Mouse (Mus musculus) heart, adult 2 months (tissue): ENCODE measurements around the gene Retsat. TPM values are rescaled to one million over a fixed set of nuclear protein-coding genes. Genes with fewer than 3 reads are reported as not detected.

Experiments used
- DNase-seq, 2 experiments: peaks; one replicate each; pipeline ENCODE4 v3.0.0; 2021
- H3K27ac ChIP-seq: fragments of 200-600 bp; 2 replicates; pipeline ENCODE4 v1.8.1; 2022
- H3K27me3 ChIP-seq: fragments of 200-500 bp; 2 replicates; pipeline ENCODE4 v1.6.1; 2012; ENCODE audit warnings: mild to moderate bottlenecking, low read length, inconsistent platforms, mixed read lengths; ENCODE audit not compliant: control insufficient read depth, insufficient read depth
- H3K36me3 ChIP-seq: fragments of 200-500 bp; 2 replicates; pipeline ENCODE4 v1.6.1; 2012; ENCODE audit warnings: low read length, inconsistent platforms; ENCODE audit not compliant: control insufficient read depth, insufficient read depth
- H3K4me1 ChIP-seq: fragments of 200-500 bp; 2 replicates; pipeline ENCODE4 v1.6.1; 2011; ENCODE audit warnings: low read length; ENCODE audit not compliant: control insufficient read depth, insufficient read depth
- H3K4me3 ChIP-seq: fragments of 200-600 bp; 2 replicates; pipeline ENCODE4 v1.8.1; 2022
- H3K79me2 ChIP-seq: fragments of 200-500 bp; replicated peaks from 2 replicates; pipeline ENCODE4 v1.6.1; 2012; ENCODE audit warnings: mild to moderate bottlenecking, inconsistent platforms, low read length, moderate library complexity, mixed read lengths; ENCODE audit not compliant: control insufficient read depth, insufficient read depth
- H3K9ac ChIP-seq: fragments of 200-500 bp; 2 replicates; pipeline ENCODE4 v1.6.1; 2012; ENCODE audit warnings: low read depth, mild to moderate bottlenecking, control low read depth, inconsistent platforms, low read length, mixed read lengths
- CTCF ChIP-seq: fragments of 200-600 bp; IDR thresholded peaks from 2 replicates; pipeline ENCODE4 v1.8.1; 2022; ENCODE audit warnings: antibody characterized with exemption, mild to moderate bottlenecking, moderate library complexity
- EP300 ChIP-seq: fragments of 200-500 bp; IDR thresholded peaks from 2 replicates; pipeline ENCODE4 v1.6.1; 2011; ENCODE audit warnings: low read depth, low read length, control low read depth; ENCODE audit not compliant: insufficient read depth
- POLR2A ChIP-seq: fragments of 200-500 bp; IDR thresholded peaks from 2 replicates; pipeline ENCODE4 v1.6.1; 2011; ENCODE audit warnings: mild to moderate bottlenecking, low read depth, low read length, control low read depth; ENCODE audit not compliant: insufficient read depth
- WGBS: fragments of 180-500 bp; shearing (Covaris S2); methylation state at CpG from one replicate; pipeline ENCODE4 v1.1.7; 2018; 5-methylcytosine and 5-hydroxymethylcytosine counted together
- intact Hi-C: fragments of 180-260 bp; cut with DNase I; formaldehyde crosslinking; loops from one replicate; pipeline ENCODE4 v1.15.1; 2025
- polyA plus RNA-seq: library from polyadenylated mRNA; depleted of rRNA; stranded (reverse); fragments of >200 nt; gene quantifications from 2 replicates; pipeline ENCODE4 v1.2.3, GENCODE M21; 2012; rRNA removed
- total RNA-seq, 2 experiments: library from RNA; stranded (reverse); gene quantifications; 2 replicates each; pipeline ENCODE4 v1.2.3; 2021

The Retsat gene
- total and polyA plus RNA-seq, 3 experiments, result 57.1 to 181 (median 155) TPM

- Histone ChIP-seq H3K4me3 (peak overlapping the region; percentile 58), H3K9ac (peak overlapping the region; percentile 40), H3K27me3 (no peaks in the 10 kb centered on the region), H3K36me3 (peaks cover 2% of the 10 kb centered on the region; the same call in 1 of the 2 replicates), H3K79me2 (no peaks in the 10 kb centered on the region), H3K4me1 (peaks cover 20% of the 10 kb centered on the region), H3K27ac (peak overlapping the region; percentile 77)
- DNase-seq, result peak; percentile 82 to 83
- 23% methylated on average over 20 of the region's 20 CpGs for WGBS
- TF ChIP-seq CTCF (no peak), POLR2A (peak; percentile 41; the same call in 1 of the 2 replicates), EP300 (peak; percentile 93)
- intact Hi-C loops, result no loop called here
Observed at GRCm38 (mm10) chr6:72655309-72656052, 57.2 kb downstream of the Retsat start.

- Histone ChIP-seq H3K27me3 (no peaks in the 10 kb centered on the region), H3K79me2 (no peaks in the 10 kb centered on the region), H3K4me3 (no peak overlapping the region), H3K27ac (peak overlapping the region; percentile 77), H3K9ac (no peak overlapping the region), H3K4me1 (peaks cover 22% of the 10 kb centered on the region), H3K36me3 (peaks cover 2% of the 10 kb centered on the region; the same call in 1 of the 2 replicates)
- intact Hi-C loops, result no loop called here
- 82% methylated on average over 7 of the region's 7 CpGs for WGBS
- TF ChIP-seq EP300, result no peak
- no peak for TF ChIP-seq CTCF
- no peak for TF ChIP-seq POLR2A
- no peak for DNase-seq
Observed at GRCm38 (mm10) chr6:72656053-72656442, 57.8 kb downstream of the Retsat start.

- intact Hi-C loops, result no loop called here
- peak; percentile 89 for TF ChIP-seq CTCF
- TF ChIP-seq POLR2A, result no peak
- no peak for DNase-seq
Observed at GRCm38 (mm10) chr6:72658006-72658405, 59.7 kb downstream of the Retsat start.

More at GRCm38 (mm10) chr6:72658006-72658405, 59.7 kb downstream of the Retsat start:
- peaks cover 28% of the 10 kb centered on the region for H3K4me1 ChIP-seq
- H3K36me3 ChIP-seq, result peaks cover 2% of the 10 kb centered on the region; the same call in 1 of the 2 replicates
- WGBS, result 57% methylated on average over 3 of the region's 3 CpGs
- H3K27ac ChIP-seq, result no peak overlapping the region
- no peaks in the 10 kb centered on the region for H3K79me2 ChIP-seq
- H3K9ac ChIP-seq, result no peak overlapping the region
- no peaks in the 10 kb centered on the region for H3K27me3 ChIP-seq
- H3K4me3 ChIP-seq, result no peak overlapping the region

Other genes with a start within 250 kb of the Retsat start
- 10 to 100 TPM; 22.7 to 22.8 TPM for gene Tmem150a, start 243.0 kb upstream of the Retsat start, total RNA-seq
- 79.2 and 86.9 TPM in 2 replicates for gene Tmem150a, start 243.0 kb upstream of the Retsat start, polyA plus RNA-seq
- gene Rnf181, start 231.5 kb upstream of the Retsat start, total RNA-seq, result 10 to 100 TPM; 36.0 to 40.7 TPM
- gene Rnf181, start 231.5 kb upstream of the Retsat start, polyA plus RNA-seq, result 44.0 and 56.6 TPM in 2 replicates
- gene Vamp5, start 218.0 kb upstream of the Retsat start, total RNA-seq, result 10 to 100 TPM; 49.3 to 58.3 TPM
- gene Vamp5, start 218.0 kb upstream of the Retsat start, polyA plus RNA-seq, result 99.6 and 116 TPM in 2 replicates
- gene Vamp8, start 207.8 kb upstream of the Retsat start, total RNA-seq, result 10 to 100 TPM; 69.3 to 78.8 TPM
- 85.6 and 112 TPM in 2 replicates for gene Vamp8, start 207.8 kb upstream of the Retsat start, polyA plus RNA-seq
- gene Ggcx, start 184.2 kb upstream of the Retsat start, total RNA-seq, result 10 to 100 TPM; 30.4 to 32.5 TPM
- 19.3 and 26.1 TPM in 2 replicates for gene Ggcx, start 184.2 kb upstream of the Retsat start, polyA plus RNA-seq
- gene Mat2a, start 158.9 kb upstream of the Retsat start, total RNA-seq, result 100 to 1,000 TPM; 129 to 151 TPM
- 93.0 and 162 TPM in 2 replicates for gene Mat2a, start 158.9 kb upstream of the Retsat start, polyA plus RNA-seq
- gene Sh2d6, start 76.8 kb upstream of the Retsat start, total RNA-seq, result not detected
- 0.21 TPM in 1 of 2 replicates, not detected in the other for gene Sh2d6, start 76.8 kb upstream of the Retsat start, polyA plus RNA-seq
- 10 to 100 TPM in 1 of 2 experiments, 1 to 10 TPM in 1; 9.5 to 10.8 TPM for gene Capg, start 54.1 kb upstream of the Retsat start, total RNA-seq
- 12.6 and 16.1 TPM in 2 replicates for gene Capg, start 54.1 kb upstream of the Retsat start, polyA plus RNA-seq
- 10 to 100 TPM; 12.8 to 16.5 TPM for gene Elmod3, start 62 bp upstream of the Retsat start, total RNA-seq
- gene Elmod3, start 62 bp upstream of the Retsat start, polyA plus RNA-seq, result 25.5 and 32.8 TPM in 2 replicates
- gene Tgoln1, start 18.5 kb downstream of the Retsat start, total RNA-seq, result 10 to 100 TPM; 60.1 to 68.0 TPM
- 29.0 and 55.7 TPM in 2 replicates for gene Tgoln1, start 18.5 kb downstream of the Retsat start, polyA plus RNA-seq
- gene Tcf7l1, start 190.8 kb downstream of the Retsat start, total RNA-seq, result 10 to 100 TPM in 1 of 2 experiments, 1 to 10 TPM in 1; 8.8 to 10.0 TPM
- gene Tcf7l1, start 190.8 kb downstream of the Retsat start, polyA plus RNA-seq, result 10.6 and 17.7 TPM in 2 replicates